Mouse (Mus musculus) heart, embryonic 15.5 days (tissue): ENCODE data around the gene Srp54c. TPM values are rescaled to one million over a fixed set of nuclear protein-coding genes. Genes with fewer than 3 reads are reported as not detected.

Experiments used
- polyA plus RNA-seq: library from polyadenylated mRNA; unstranded; fragments of >200 nt; fragmentation: Nextera tagmentation; extraction: Ambion mirVana; gene quantifications from 2 replicates; pipeline ENCODE4 v1.2.1, GENCODE M21; 2015

The Srp54c gene
- polyA plus RNA-seq, 1 experiment from 2014 or later, result 58.6 TPM

Other genes with a start within 250 kb of the Srp54c start
- gene Gm20403, start 243.6 kb upstream of the Srp54c start, polyA plus RNA-seq, result not detected in 2 replicates
- 10.3 and 13.3 TPM in 2 replicates for gene Baz1a, start 215.8 kb upstream of the Srp54c start, polyA plus RNA-seq
- 21.7 and 27.2 TPM in 2 replicates for gene 2700097O09Rik, start 150.1 kb upstream of the Srp54c start, polyA plus RNA-seq
- 118 and 127 TPM in 2 replicates for gene Srp54a, start 149.9 kb upstream of the Srp54c start, polyA plus RNA-seq
- 20.0 and 22.2 TPM in 2 replicates for gene Fam177a, start 105.7 kb upstream of the Srp54c start, polyA plus RNA-seq
- gene Srp54b, start 75.1 kb upstream of the Srp54c start, polyA plus RNA-seq, result 44.0 and 45.5 TPM in 2 replicates
- gene 1700047I17Rik2, start 30.6 kb upstream of the Srp54c start, polyA plus RNA-seq, result not detected in 2 replicates
- gene 1110008L16Rik, start 69.4 kb downstream of the Srp54c start, polyA plus RNA-seq, result 8.0 and 11.3 TPM in 2 replicates
- 9.1 and 9.5 TPM in 2 replicates for gene Ppp2r3c, start 72.8 kb downstream of the Srp54c start, polyA plus RNA-seq
- gene Psma6, start 154.1 kb downstream of the Srp54c start, polyA plus RNA-seq, result 301 and 302 TPM in 2 replicates